Mouse (Mus musculus) spleen, adult 2 months (tissue): ENCODE results near the gene Cmas.

ENCODE experiments used
- CTCF ChIP-seq: fragments of 200-500 bp; IDR thresholded peaks from 2 replicates; pipeline ENCODE4 v1.5.1; 2011; ENCODE audit warnings: mild to moderate bottlenecking, inconsistent platforms; ENCODE audit not compliant: insufficient read depth, insufficient read length, insufficient replicate concordance; ENCODE audit errors: extremely low read depth
- POLR2A ChIP-seq: fragments of 200-500 bp; IDR thresholded peaks from 2 replicates; pipeline ENCODE4 v1.6.1; 2011; ENCODE audit warnings: low read depth, low read length, inconsistent platforms

GRCm38 (mm10) chr6:142793468-142793867 lies 37.0 kb downstream of the Cmas start:
- TF ChIP-seq CTCF (no peak), POLR2A (no peak)
